Mouse (Mus musculus): ENCODE measurements around the gene Tmco4. TPM values are rescaled to one million over a fixed set of nuclear protein-coding genes. Genes with fewer than 3 reads are reported as not detected.

Gene Tmco4
- polyA plus RNA-seq, 1 experiment from 2014 or later, result 1.2 TPM

DNA sequence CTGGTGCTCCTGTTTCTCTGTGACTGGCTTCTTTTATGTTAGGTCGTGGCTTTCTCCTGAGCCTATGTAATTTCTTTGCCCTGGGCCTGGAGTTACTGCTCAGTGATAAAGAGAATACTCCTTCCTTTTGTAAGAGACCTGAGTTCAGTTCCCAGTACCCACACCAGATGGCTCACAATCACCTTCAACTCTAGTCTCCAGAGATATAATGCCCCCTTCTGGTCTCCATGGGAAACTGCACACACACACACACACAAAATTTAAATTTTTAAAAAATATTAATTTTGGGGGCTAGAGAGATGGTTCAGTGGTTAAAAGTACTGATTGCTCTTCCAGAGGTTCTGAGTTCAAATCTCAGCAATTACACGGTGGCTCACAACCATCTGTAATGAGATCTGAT is 24.4 kb upstream of the Tmco4 start:
- Histone ChIP-seq H3K4me1 (replicated peaks; ENCODE audit: control insufficient read depth, insufficient read depth, low read length) (no peaks in the 10 kb centered on the region), H3K27ac (ENCODE audit: low read length) (no peak overlapping the region), H3K4me2 (ENCODE audit: low read length) (no peak overlapping the region), H3K27me3 (replicated peaks; ENCODE audit: control insufficient read depth, insufficient read depth, low read length) (no peaks in the 10 kb centered on the region), H3K9me3 (ENCODE audit: control insufficient read depth, low read length) (no peaks in the 10 kb centered on the region), H3K9ac (replicated peaks; ENCODE audit: low read depth, low read length) (no peak overlapping the region), H3K4me3 (replicated peaks; ENCODE audit: low read length) (no peak overlapping the region), H3K36me3 (ENCODE audit: control insufficient read depth, insufficient read depth) (no peaks in the 10 kb centered on the region)
- ATAC-seq, result no peak
- 85% methylated on average over 2 of the region's 2 CpGs for WGBS

DNA sequence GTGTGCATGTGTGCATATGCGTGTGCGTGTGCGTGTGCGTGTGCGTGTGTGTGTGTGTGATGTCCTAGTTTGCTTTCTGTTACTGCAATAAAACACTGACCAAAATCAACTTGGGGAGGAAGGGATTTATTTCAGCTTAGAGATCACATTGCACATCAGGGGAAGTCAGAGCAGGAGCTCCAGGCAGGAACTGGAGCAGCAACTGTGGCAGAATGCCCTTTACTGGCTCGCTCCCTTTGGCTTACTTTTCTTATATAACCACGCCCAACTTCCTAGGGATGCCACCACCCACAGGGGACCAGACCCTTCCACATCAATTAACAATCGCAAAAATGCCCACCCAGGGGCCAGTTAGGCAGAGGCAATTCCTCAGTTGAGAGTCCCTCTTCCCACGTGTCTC is 14.1 kb upstream of the Tmco4 start:
- ATAC-seq, result no peak
- Histone ChIP-seq H3K9ac (replicated peaks; ENCODE audit: low read depth, low read length) (no peak overlapping the region), H3K9me3 (ENCODE audit: control insufficient read depth, low read length) (no peaks in the 10 kb centered on the region), H3K27me3 (replicated peaks; ENCODE audit: control insufficient read depth, insufficient read depth, low read length) (no peaks in the 10 kb centered on the region), H3K36me3 (ENCODE audit: control insufficient read depth, insufficient read depth) (no peaks in the 10 kb centered on the region), H3K4me3 (replicated peaks; ENCODE audit: low read length) (no peak overlapping the region), H3K4me1 (replicated peaks; ENCODE audit: control insufficient read depth, insufficient read depth, low read length) (no peaks in the 10 kb centered on the region), H3K4me2 (ENCODE audit: low read length) (no peak overlapping the region), H3K27ac (ENCODE audit: low read length) (no peak overlapping the region)
- 86% methylated on average over 9 of the region's 9 CpGs for whole genome bisulfite sequencing

DNA sequence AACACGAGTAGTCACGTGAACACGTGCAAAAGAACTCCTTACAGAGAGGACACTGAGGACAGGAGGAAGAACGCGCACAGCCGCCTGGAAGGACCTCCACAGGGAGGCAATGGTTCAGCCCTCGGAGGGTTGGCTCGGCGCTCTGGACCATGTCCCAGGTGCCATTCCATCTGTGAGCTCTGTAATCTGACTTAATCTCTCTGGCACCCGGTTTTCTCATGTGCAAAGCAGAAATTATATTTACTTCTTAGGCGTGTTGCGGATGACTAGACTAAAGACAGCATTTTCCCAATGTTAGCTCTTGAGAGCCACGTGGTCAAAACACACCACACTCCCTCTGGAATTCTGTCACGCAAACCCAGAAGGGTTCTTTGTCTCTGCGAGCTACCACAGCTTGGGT is 13.6 kb upstream of the Tmco4 start:
- Histone ChIP-seq H3K4me2 (ENCODE audit: low read length) (no peak overlapping the region), H3K4me1 (replicated peaks; ENCODE audit: control insufficient read depth, insufficient read depth, low read length) (no peaks in the 10 kb centered on the region), H3K27ac (ENCODE audit: low read length) (no peak overlapping the region), H3K9ac (replicated peaks; ENCODE audit: low read depth, low read length) (no peak overlapping the region), H3K27me3 (replicated peaks; ENCODE audit: control insufficient read depth, insufficient read depth, low read length) (no peaks in the 10 kb centered on the region), H3K36me3 (ENCODE audit: control insufficient read depth, insufficient read depth) (no peaks in the 10 kb centered on the region), H3K4me3 (replicated peaks; ENCODE audit: low read length) (no peak overlapping the region), H3K9me3 (ENCODE audit: control insufficient read depth, low read length) (no peaks in the 10 kb centered on the region)
- WGBS, result 75% methylated on average over 15 of the region's 15 CpGs
- no peak for ATAC-seq

DNA sequence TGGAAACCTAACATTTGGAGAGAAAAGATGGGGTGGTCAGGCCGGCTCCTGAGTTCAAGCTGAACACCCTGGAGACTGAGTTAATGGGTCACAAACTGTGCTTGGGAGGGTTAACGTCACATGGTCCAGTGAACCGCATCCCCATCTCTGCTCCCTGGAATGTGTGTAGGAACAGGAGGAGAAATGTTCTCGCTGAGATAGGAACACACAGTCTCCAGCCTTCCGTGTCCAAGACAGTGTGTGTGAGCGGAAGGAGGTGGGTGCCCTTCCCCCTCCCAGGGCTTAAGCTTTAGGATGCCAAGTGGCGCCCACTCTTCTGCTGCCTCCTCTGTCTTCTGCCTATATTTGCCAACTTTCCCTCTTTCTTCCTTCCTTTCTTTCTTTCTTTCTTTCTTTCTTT is 12.8 kb upstream of the Tmco4 start:
- 70% methylated on average over 7 of the region's 7 CpGs for WGBS
- H3K27me3 ChIP-seq (replicated peaks; ENCODE audit: control insufficient read depth, insufficient read depth, low read length), result no peaks in the 10 kb centered on the region
- H3K4me3 ChIP-seq (replicated peaks; ENCODE audit: low read length), result no peak overlapping the region
- no peaks in the 10 kb centered on the region for H3K4me1 ChIP-seq (replicated peaks; ENCODE audit: control insufficient read depth, insufficient read depth, low read length)
- H3K27ac ChIP-seq (ENCODE audit: low read length), result no peak overlapping the region
- no peak for ATAC-seq
- H3K9ac ChIP-seq (replicated peaks; ENCODE audit: low read depth, low read length), result no peak overlapping the region
- no peak overlapping the region for H3K4me2 ChIP-seq (ENCODE audit: low read length)
- no peaks in the 10 kb centered on the region for H3K9me3 ChIP-seq (ENCODE audit: control insufficient read depth, low read length)
- H3K36me3 ChIP-seq (ENCODE audit: control insufficient read depth, insufficient read depth), result no peaks in the 10 kb centered on the region

DNA sequence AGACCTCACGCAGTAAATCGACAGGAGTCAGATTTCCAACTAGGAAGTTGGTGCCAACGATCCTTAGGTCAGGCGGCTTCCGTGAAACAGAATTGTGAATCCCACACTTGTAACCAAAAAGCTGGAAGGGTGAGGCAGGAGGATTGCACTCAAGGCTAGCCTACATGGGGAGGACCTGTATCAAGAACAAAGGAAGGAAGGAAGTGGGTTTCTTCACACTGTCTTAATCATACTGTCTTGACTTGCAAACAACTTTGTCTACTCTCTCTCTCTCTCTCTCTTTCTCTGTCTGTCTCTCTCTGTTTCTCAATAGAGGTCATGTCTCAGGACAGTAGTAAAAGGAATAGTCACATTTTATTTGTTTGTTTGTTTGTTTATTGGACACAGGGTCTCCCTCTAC is 10.0 kb upstream of the Tmco4 start:
- H3K27me3 ChIP-seq (replicated peaks; ENCODE audit: control insufficient read depth, insufficient read depth, low read length), result no peaks in the 10 kb centered on the region
- 92% methylated on average over 5 of the region's 5 CpGs for WGBS
- no peak for ATAC-seq
- no peaks in the 10 kb centered on the region for H3K36me3 ChIP-seq (ENCODE audit: control insufficient read depth, insufficient read depth)
- no peaks in the 10 kb centered on the region for H3K4me1 ChIP-seq (replicated peaks; ENCODE audit: control insufficient read depth, insufficient read depth, low read length)
- H3K27ac ChIP-seq (ENCODE audit: low read length), result no peak overlapping the region
- no peaks in the 10 kb centered on the region for H3K9me3 ChIP-seq (ENCODE audit: control insufficient read depth, low read length)
- no peak overlapping the region for H3K4me3 ChIP-seq (replicated peaks; ENCODE audit: low read length)
- no peak overlapping the region for H3K9ac ChIP-seq (replicated peaks; ENCODE audit: low read depth, low read length)
- no peak overlapping the region for H3K4me2 ChIP-seq (ENCODE audit: low read length)

DNA sequence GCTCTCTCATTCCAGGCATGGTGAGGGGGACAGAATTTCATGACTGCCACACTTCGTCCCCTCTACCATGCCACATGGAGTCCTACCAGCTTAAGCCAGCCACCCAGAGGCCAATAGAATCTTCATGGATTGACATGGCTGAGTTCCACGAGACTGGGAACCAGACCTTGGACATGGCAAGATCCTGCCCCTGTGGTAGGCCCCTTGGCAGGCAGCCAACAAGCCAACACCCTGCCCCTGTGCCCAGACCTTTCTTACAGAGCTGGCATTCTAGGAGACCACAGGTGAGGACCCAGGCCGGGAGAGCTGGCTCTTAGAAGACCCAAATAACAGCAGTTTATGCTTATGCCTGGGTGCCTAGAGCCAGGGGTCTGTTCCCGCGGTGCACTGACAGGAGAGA is 6.8 kb upstream of the Tmco4 start:
- Histone ChIP-seq H3K9ac (replicated peaks; ENCODE audit: low read depth, low read length) (no peak overlapping the region), H3K27ac (ENCODE audit: low read length) (no peak overlapping the region), H3K9me3 (ENCODE audit: control insufficient read depth, low read length) (no peaks in the 10 kb centered on the region), H3K36me3 (ENCODE audit: control insufficient read depth, insufficient read depth) (no peaks in the 10 kb centered on the region), H3K4me2 (ENCODE audit: low read length) (no peak overlapping the region), H3K4me1 (replicated peaks; ENCODE audit: control insufficient read depth, insufficient read depth, low read length) (no peaks in the 10 kb centered on the region), H3K27me3 (replicated peaks; ENCODE audit: control insufficient read depth, insufficient read depth, low read length) (no peaks in the 10 kb centered on the region), H3K4me3 (replicated peaks; ENCODE audit: low read length) (no peak overlapping the region)
- WGBS, result 74% methylated on average over 5 of the region's 5 CpGs
- no peak for ATAC-seq

DNA sequence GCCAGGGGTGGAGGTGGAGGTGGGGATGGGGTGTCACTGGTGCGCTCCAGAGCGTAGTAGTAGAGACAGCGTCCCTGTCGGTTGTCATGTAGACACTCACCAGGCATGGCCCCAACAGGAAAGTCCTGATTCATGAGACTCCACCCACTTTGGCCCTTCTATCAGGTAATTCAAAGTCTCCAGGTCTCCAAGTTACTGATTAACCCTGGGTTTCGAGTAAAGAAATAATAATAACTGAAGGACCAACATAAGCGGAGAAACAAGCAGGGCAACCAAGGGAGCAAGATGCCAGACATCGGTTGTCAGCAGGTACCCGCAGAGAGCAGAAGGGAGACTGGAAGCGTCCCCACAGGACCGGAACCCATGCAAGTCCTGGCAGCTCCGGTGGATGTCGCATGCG is 5.8 kb upstream of the Tmco4 start, which contains the start of gene Rnf186:
TSS of gene Rnf186 (plus strand) at position 247 of the 400 bp plus-strand sequence.
- no peaks in the 10 kb centered on the region for H3K36me3 ChIP-seq (ENCODE audit: control insufficient read depth, insufficient read depth)
- no peaks in the 10 kb centered on the region for H3K4me1 ChIP-seq (replicated peaks; ENCODE audit: control insufficient read depth, insufficient read depth, low read length)
- H3K4me2 ChIP-seq (ENCODE audit: low read length), result no peak within 1 kb of the TSS
- no peaks in the 10 kb centered on the region for H3K9me3 ChIP-seq (ENCODE audit: control insufficient read depth, low read length)
- 92% methylated on average over 13 of the region's 13 CpGs for WGBS
- no peak within 1 kb of the TSS for H3K9ac ChIP-seq (replicated peaks; ENCODE audit: low read depth, low read length)
- no peak within 1 kb of the TSS for H3K4me3 ChIP-seq (replicated peaks; ENCODE audit: low read length)
- no peak within 1 kb of the TSS for H3K27ac ChIP-seq (ENCODE audit: low read length)
- ATAC-seq, result no peak
- no peaks in the 10 kb centered on the region for H3K27me3 ChIP-seq (replicated peaks; ENCODE audit: control insufficient read depth, insufficient read depth, low read length)

DNA sequence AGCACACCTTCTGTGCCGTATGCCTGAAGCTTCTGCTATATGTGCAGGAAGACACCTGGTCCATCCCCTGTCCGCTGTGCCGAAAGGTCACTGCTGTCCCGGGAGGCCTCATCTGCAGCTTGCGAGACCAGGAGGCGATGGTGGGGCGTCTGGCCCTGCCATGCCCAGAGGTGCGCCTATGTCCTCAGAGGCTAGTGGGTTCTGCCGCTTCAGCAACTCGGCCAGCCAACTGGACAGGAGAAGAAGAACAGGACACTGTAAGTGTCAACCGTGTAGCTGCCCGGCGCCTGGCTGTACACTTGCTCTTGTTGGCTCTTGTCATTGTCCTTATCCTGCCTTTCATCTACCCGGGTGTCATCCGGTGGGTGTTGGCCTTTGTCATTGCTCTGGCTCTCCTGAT is 5.2 kb upstream of the Tmco4 start:
- Histone ChIP-seq H3K4me1 (replicated peaks; ENCODE audit: control insufficient read depth, insufficient read depth, low read length) (peaks cover 5% of the 10 kb centered on the region), H3K27ac (ENCODE audit: low read length) (no peak overlapping the region), H3K9ac (replicated peaks; ENCODE audit: low read depth, low read length) (no peak overlapping the region), H3K4me2 (ENCODE audit: low read length) (no peak overlapping the region), H3K9me3 (ENCODE audit: control insufficient read depth, low read length) (no peaks in the 10 kb centered on the region), H3K36me3 (ENCODE audit: control insufficient read depth, insufficient read depth) (no peaks in the 10 kb centered on the region), H3K4me3 (replicated peaks; ENCODE audit: low read length) (no peak overlapping the region), H3K27me3 (replicated peaks; ENCODE audit: control insufficient read depth, insufficient read depth, low read length) (no peaks in the 10 kb centered on the region)
- ATAC-seq, result no peak
- 93% methylated on average over 15 of the region's 15 CpGs for WGBS

DNA sequence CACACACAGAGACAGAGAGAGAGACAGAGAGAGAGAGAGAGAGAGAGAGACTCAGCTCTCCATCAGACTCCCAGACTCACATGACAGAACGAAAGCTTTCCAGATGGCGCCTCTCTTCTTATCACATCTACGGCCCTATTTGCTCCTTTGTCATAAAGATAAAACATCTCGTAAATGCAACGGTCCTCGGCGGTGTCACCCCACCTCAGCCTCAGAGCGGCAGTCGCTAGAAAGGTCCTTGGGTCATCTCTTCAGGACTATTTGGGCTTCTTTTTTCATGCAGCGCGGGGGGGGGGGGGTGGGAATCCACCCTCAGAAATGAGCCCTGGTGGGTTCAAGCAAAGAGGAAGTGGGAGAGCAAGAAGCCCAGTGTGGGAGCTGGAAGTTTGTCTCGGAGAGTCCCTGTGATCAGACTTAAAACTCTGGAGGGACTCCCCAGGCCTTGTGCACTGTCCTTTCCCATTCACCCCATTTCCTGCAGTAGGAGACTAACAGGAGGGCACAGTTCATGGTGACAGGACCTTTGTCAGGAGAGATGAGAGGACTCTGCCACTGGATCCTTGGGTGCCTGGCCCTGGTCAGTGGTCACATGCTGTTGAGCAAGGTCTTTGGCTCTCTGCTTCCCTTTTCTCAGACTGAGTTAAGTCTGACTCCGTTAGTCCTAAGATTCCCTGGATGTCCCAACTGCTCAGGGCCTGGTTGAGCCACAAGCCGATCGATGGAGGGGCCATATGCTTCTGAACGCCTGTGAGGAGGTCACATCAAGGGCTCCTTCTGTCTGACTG is 3.7 kb upstream of the Tmco4 start:
- WGBS, result 81% methylated on average over 15 of the region's 16 CpGs
- Histone ChIP-seq H3K9ac (replicated peaks; ENCODE audit: low read depth, low read length) (no peak overlapping the region), H3K36me3 (ENCODE audit: control insufficient read depth, insufficient read depth) (no peaks in the 10 kb centered on the region), H3K27ac (ENCODE audit: low read length) (no peak overlapping the region), H3K4me2 (ENCODE audit: low read length) (no peak overlapping the region), H3K4me3 (replicated peaks; ENCODE audit: low read length) (no peak overlapping the region), H3K27me3 (replicated peaks; ENCODE audit: control insufficient read depth, insufficient read depth, low read length) (no peaks in the 10 kb centered on the region), H3K4me1 (replicated peaks; ENCODE audit: control insufficient read depth, insufficient read depth, low read length) (peaks cover 7% of the 10 kb centered on the region), H3K9me3 (ENCODE audit: control insufficient read depth, low read length) (no peaks in the 10 kb centered on the region)
- ATAC-seq, result no peak

DNA sequence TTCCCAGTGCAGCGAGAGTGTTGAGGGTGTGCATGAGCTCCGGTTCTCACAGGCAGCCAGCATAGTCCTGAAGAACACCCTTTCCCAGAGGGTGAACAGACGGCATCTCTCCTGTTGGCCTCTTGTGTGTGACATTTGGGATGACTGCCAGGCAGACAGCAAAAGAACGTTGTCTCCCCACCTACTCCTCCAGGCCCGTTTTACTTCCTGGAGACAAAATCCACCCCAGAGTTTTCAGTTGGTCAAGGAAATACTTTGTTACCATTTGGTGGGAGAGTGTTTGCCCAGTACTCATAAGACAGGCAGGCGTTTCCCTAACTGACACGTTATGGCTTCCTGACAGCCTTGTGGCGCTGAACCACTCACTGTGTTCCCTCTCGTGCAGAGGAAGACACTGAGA is 3.0 kb upstream of the Tmco4 start:
- 56% methylated on average over 9 of the region's 9 CpGs for WGBS
- no peak for ATAC-seq
- no peak overlapping the region for H3K27ac ChIP-seq (ENCODE audit: low read length)

More for the DNA sequence above, 3.0 kb upstream of the Tmco4 start:
- Histone ChIP-seq H3K27me3 (replicated peaks; ENCODE audit: control insufficient read depth, insufficient read depth, low read length) (no peaks in the 10 kb centered on the region), H3K4me1 (replicated peaks; ENCODE audit: control insufficient read depth, insufficient read depth, low read length) (peaks cover 7% of the 10 kb centered on the region), H3K36me3 (ENCODE audit: control insufficient read depth, insufficient read depth) (no peaks in the 10 kb centered on the region), H3K4me3 (replicated peaks; ENCODE audit: low read length) (no peak overlapping the region), H3K4me2 (ENCODE audit: low read length) (no peak overlapping the region), H3K9ac (replicated peaks; ENCODE audit: low read depth, low read length) (no peak overlapping the region), H3K9me3 (ENCODE audit: control insufficient read depth, low read length) (no peaks in the 10 kb centered on the region)
